Mouse (Mus musculus): ENCODE data around the gene Tpk1.

Tpk1 gene

GRCm38 (mm10) chr6:43343006-43343405 lies 323.1 kb downstream of the Tpk1 start:
- DNase-seq, result no peak

GRCm38 (mm10) chr6:43342386-43342785 lies 323.7 kb downstream of the Tpk1 start:
- no peak for DNase-seq

- no peak for DNase-seq
Measured at GRCm38 (mm10) chr6:43338804-43339203, 327.3 kb downstream of the Tpk1 start.

GRCm38 (mm10) chr6:43337491-43337961 lies 328.6 kb downstream of the Tpk1 start:
- DNase-seq, result no peak

DNA sequence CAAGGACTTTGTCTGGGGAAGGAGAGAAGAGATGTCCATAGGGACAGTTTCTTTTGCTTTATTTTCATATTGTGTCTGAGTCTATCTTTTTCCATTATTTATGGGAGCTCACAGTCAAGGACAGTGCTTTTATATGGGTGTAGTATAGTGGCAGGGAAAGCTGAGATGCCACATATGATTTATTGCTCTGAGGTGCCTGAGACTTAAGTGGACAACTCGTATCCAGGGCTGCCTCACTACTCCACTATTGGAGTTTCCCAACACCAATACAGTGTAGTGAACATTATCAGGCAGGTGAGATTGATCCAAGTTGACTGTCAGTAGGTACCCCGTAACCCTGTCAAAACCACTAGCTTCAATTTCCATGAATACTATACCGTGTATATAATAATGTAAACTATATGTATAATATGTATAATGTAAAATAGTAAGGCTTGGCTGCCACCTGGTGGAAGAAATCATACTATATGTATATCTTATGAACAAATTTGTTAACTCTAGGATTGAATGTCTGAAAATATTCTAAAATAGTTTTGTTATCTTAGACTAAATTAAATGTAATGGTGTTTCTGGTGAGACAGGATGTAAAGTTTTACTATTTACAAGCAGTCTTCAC lies 330.4 kb downstream of the Tpk1 start:
- peak; percentile 13 for DNase-seq

DNA sequence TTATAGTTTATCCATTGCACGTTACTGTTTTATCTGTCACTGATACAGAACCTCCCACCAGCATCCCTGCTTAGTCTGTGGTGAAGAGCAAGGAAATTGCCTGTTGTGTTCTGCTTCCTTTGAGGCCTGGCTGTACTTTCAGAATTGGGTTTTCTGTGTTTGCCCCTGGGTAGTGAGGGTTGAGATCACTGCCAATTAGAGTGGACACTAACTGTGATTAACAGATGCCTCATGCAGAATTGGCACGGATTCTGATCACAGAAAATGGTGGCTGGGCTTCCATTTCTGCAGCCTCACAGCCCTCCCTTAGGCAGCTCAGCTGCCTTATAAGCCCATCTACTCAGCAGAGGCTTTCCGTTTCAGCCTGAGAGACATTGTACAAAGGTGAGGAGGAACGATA lies 332.6 kb downstream of the Tpk1 start:
- DNase-seq, result no peak

DNA sequence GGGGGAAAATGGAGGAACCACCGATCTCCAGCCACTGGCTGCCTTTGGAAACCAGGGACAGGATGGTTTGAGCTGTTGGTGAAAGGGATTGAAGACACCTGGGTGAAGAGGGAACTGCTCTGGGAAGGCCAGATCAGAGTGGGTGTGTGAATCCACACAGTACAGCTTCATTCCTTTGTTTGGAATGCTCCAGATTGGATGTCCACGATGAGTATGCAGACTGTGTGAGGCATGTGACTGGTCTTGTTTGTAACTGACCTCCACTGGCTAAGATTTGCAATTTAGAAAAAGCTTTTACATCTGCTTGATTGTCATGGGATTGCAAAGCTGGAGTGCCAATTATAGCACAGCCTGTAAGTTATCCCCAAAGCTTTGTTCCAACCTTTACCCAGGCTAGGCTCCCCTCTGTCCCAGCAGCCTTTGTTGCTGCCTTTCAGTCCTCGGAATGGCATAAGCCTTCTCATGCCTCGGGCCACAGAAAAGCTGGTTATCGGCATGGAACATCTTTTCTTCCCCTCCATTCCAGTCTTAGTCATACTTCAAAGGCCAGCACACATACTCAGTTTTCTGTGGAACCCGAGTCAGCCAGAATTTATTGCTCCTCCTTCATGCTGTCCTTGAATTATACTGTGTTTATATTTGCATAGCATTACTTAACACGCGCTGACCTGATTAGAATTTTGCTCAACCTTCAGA lies 353.0 kb downstream of the Tpk1 start:
- no peak for DNase-seq

DNA sequence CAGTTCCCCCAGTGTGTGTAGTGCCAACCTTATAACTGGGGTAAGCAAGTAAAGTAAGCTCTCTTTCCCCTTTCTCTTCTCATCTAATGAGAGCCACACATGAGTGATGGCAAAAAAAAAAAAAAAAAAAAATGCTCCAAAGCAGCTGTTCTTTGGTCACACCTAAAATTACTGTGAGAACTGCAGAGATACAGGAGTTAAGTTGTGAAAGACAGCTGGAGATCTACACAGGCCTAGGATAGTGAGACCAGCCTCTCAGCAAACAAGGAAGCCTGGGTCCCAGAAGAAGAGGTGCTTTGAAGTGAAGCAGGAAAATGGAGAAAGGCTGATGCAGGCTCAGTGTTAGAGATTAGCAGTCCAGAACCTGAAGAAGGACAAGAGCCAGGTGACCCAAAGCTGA lies 353.5 kb downstream of the Tpk1 start:
- DNase-seq, result no peak

DNA sequence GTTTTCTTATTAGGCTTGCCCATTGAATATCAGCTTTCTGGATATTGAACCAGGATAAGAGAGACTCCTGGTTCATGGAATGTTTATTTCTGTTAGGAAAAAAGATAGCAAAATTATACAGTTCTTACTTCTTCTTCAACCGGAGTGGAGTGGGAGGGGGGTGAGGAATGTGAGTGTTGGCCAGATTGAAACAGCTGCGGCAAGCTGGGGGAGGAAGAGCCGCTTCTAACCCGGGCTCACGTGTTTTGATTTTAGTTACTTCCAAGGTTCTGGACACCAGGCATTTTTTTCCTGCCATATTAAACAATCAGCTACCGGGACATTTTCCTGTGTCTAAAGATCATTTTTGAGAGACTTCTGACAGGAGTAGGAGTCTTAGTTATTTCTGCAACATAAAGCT lies 356.0 kb downstream of the Tpk1 start:
- DNase-seq, result no peak

GRCm38 (mm10) chr6:43309454-43309853 lies 356.6 kb downstream of the Tpk1 start, which contains the start of gene Nobox:
Gene Nobox, minus strand, starts transcription at chr6:43309554.
- DNase-seq, result no peak

- no peak for DNase-seq
Measured at GRCm38 (mm10) chr6:43297508-43297850, 368.6 kb downstream of the Tpk1 start.

DNA sequence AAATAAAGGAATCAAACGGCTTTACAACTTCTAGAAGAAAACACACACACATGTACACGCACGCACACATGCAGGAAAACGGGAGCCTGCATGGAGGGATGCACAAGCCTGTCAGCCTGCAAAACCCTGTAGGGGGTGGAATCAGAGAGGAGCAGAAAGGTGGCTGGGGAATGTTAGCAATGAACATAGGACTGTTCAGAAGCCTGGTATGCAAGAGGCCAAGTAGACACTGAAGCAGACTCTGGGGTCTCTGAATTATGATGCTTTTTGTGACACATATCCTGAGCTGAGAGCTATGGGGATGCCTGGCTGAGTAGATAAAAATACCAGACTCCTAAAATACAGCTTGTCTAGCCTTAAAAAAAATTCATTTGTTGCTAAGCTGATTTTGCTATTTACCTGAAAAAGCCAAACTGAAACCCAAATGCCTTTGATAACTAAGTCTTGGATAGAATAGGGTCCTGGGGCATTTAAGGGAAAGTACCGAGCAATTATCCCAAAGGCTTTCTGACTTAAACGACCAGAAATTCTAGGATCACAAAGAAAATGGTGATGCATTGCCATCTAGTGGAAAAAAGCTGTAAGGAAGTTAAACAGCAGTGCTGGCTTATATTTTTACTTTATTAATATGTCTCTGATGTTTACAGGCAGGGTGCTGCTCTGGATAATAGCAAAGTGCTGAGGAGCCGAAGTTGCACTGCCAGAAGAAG lies 369.1 kb downstream of the Tpk1 start:
- DNase-seq, result no peak

GRCm38 (mm10) chr6:43295908-43296307 lies 370.2 kb downstream of the Tpk1 start:
- no peak for DNase-seq

Data from thymus, postnatal 14 days (tissue).